In genomic region chr11:119014455-119014854, GRCm38 (mm10) we compare ENCODE assay signal across 12 mouse cellular contexts.
"Had no signal": no experiment of that assay in that cellular context is flagged by ENCODE, and none has a peak within 500 bp of the region (broad histone marks: within the 10 kb centered on the region; RNA-seq: fewer than 3 reads in every experiment).

No protein-coding gene starts in this region.

- DNase-seq: left cerebral cortex, postnatal 4 days; liver; liver, embryonic 13.5 days; liver, postnatal 0 days; lung, adult 18-20 months; lung, adult 2 months; lung, embryonic 14.5 days; lung, postnatal 10 days; lung, postnatal 14 days; lung, postnatal 36 days; lung, postnatal 4 days; midbrain, embryonic 14.5 days had no signal
